Mouse (Mus musculus): Measurements from ENCODE around the gene Olfr1418. TPM values are rescaled to one million over a fixed set of nuclear protein-coding genes. Genes with fewer than 3 reads are reported as not detected.

The Olfr1418 gene
- total RNA-seq, 4 experiments from 2014 or later, result not detected

- no peak for DNase-seq (ENCODE audit: low spot score in 2 of 2)
Observed at GRCm38 (mm10) chr19:11810856-11811255, 50.0 kb downstream of the Olfr1418 start.

- DNase-seq (ENCODE audit: low spot score in 2 of 2), result no peak
Observed at GRCm38 (mm10) chr19:11810003-11810758, 50.7 kb downstream of the Olfr1418 start.

GRCm38 (mm10) chr19:11808452-11808851 is 52.4 kb downstream of the Olfr1418 start:
- no peak for DNase-seq (ENCODE audit: low spot score in 2 of 2)

- DNase-seq (ENCODE audit: low spot score in 2 of 2), result no peak
Observed at GRCm38 (mm10) chr19:11807822-11808221, 53.0 kb downstream of the Olfr1418 start.

- no peak for DNase-seq (ENCODE audit: low spot score in 2 of 2)
Observed at GRCm38 (mm10) chr19:11807251-11807650, 53.6 kb downstream of the Olfr1418 start.

GRCm38 (mm10) chr19:11804423-11804822 is 56.4 kb downstream of the Olfr1418 start:
- DNase-seq (ENCODE audit: low spot score in 2 of 2), result no peak

Other genes with a start within 250 kb of the Olfr1418 start
- not detected for gene Ms4a2, start 237.3 kb downstream of the Olfr1418 start, total RNA-seq (2022)
- gene Ms4a3, start 220.2 kb downstream of the Olfr1418 start, total RNA-seq (2022), result under 1 TPM in 1 of 4 experiments, not detected in 3; 0.40 TPM
- not detected for gene Oosp2, start 200.5 kb downstream of the Olfr1418 start, total RNA-seq (2022)
- not detected for gene Oosp1, start 169.9 kb downstream of the Olfr1418 start, total RNA-seq (2022)
- not detected for gene Oosp3, start 164.0 kb downstream of the Olfr1418 start, total RNA-seq (2022)
- gene Gif, start 113.5 kb downstream of the Olfr1418 start, total RNA-seq (2022), result not detected
- gene Mrpl16, start 90.7 kb downstream of the Olfr1418 start, total RNA-seq (2022), result 10 to 100 TPM; 34.2 to 38.5 (median 36.3) TPM
- 10 to 100 TPM; 29.3 to 38.0 (median 34.6) TPM for gene Stx3, start 41.7 kb downstream of the Olfr1418 start, total RNA-seq (2022)
- gene Olfr1417, start 21.8 kb downstream of the Olfr1418 start, total RNA-seq (2022), result not detected
- not detected for gene Olfr1419, start 14.0 kb upstream of the Olfr1418 start, total RNA-seq (2022)
- not detected for gene Olfr1420, start 25.5 kb upstream of the Olfr1418 start, total RNA-seq (2022)
- gene Patl1, start 51.3 kb upstream of the Olfr1418 start, total RNA-seq (2022), result 10 to 100 TPM; 21.5 to 22.9 (median 22.3) TPM
- 10 to 100 TPM; 49.6 to 55.3 (median 53.3) TPM for gene Osbp, start 104.9 kb upstream of the Olfr1418 start, total RNA-seq (2022)
- not detected for gene Olfr1423, start 180.3 kb upstream of the Olfr1418 start, total RNA-seq (2022)
- gene Olfr1424, start 201.6 kb upstream of the Olfr1418 start, total RNA-seq (2022), result not detected
- gene Olfr1425, start 216.7 kb upstream of the Olfr1418 start, total RNA-seq (2022), result not detected
- gene Olfr1426, start 230.9 kb upstream of the Olfr1418 start, total RNA-seq (2022), result not detected
- gene Olfr1427, start 242.3 kb upstream of the Olfr1418 start, total RNA-seq (2022), result not detected